Mouse (Mus musculus) thymus, adult 2 months (tissue): ENCODE data around the gene Abi3bp.

Source experiments
- CTCF ChIP-seq: fragments of 200-500 bp; IDR thresholded peaks from 2 replicates; pipeline ENCODE4 v1.5.1; 2012; ENCODE audit warnings: mild to moderate bottlenecking, control low read depth, low read length, moderate library complexity, borderline replicate concordance; ENCODE audit not compliant: control insufficient read depth, poor library complexity, insufficient read depth; ENCODE audit errors: extremely low read depth
- POLR2A ChIP-seq: fragments of 200-500 bp; IDR thresholded peaks from 2 replicates; pipeline ENCODE4 v1.6.1; 2012; ENCODE audit warnings: mild to moderate bottlenecking, low read length, control low read depth, moderate library complexity; ENCODE audit not compliant: control insufficient read depth, poor library complexity, insufficient read depth; ENCODE audit errors: extremely low read depth

- TF ChIP-seq CTCF (no peak), POLR2A (no peak)
Observed at GRCm38 (mm10) chr16:56451482-56451881, 26.2 kb upstream of the Abi3bp start.
